Mouse (Mus musculus) telencephalon, adult 2 months (tissue): ENCODE data around the gene Akr1c19.
"Not testable (repeated sequence)": the region's sequence is repeated elsewhere in the genome, so short reads cannot be mapped to it uniquely, and the experiment has no call there.

ENCODE experiments used
- DNase-seq: peaks from one replicate; pipeline ENCODE4 v3.0.0-alpha.2; 2011; ENCODE audit warnings: low read depth, low spot score

Akr1c19 gene

DNA sequence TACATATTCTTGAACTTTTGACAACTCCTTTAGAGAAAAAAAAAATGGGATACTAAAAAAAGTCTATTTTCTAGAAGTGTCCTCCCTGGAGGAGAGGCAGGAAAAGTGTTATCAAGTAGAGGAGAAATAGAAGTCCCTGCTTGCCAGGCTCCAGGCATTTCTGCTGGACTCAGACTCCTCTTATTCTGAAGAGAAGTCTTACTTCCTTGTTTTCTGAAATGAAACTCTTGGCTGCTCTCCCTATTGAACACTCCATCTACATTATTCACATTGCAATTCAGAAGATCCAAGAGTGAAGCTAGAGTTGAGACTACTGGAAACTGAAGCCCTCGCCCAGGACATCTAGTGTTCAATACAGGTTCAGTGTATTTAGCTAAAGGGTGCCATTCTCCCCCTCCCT lies at the start of gene Akr1c19:
Gene Akr1c19 (plus strand): TSS at position 260 of the 400 bp plus-strand sequence.
- DNase-seq = no peak

DNA sequence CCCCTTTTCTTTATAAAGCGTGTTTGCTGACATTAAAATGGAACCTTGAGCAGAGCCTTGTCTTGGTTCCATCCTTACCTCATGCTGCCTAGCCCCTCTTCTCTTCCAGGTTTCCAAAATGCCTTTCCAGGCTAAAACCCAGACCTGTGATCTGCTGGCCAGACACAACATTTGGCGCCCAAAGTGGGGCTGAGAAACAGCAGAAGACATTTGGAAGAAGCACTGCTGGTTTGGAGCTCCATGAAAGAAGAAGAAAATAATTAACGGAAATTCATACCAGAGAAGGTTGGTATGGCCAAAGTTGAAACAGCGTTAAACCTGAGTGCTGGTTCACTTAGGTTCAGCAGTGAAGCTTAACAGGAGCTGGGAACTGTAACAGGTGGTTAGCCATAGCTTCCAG lies 47.2 kb upstream of the Akr1c19 start:
- DNase-seq = not testable (repeated sequence)

DNA sequence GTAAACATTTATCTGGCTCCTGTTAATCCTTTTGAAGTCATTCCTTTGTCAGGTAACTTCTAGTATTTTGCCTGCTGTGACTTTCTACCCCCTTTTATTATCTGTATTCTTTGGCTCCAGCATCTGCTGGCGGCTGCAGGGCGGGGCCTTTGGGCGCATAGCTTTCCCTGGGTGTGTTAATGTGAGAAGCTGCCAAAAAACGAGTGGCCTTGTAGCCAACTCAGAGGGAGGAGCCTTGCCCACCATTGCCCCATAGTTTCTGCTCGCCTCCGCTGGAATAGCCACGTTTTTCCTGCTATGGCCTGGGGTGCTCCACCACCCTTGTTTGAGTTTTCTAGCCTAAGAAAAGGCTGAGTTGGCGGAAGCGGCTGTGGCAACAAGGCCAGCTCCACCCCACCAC lies 45.4 kb upstream of the Akr1c19 start:
- no peak for DNase-seq

DNA sequence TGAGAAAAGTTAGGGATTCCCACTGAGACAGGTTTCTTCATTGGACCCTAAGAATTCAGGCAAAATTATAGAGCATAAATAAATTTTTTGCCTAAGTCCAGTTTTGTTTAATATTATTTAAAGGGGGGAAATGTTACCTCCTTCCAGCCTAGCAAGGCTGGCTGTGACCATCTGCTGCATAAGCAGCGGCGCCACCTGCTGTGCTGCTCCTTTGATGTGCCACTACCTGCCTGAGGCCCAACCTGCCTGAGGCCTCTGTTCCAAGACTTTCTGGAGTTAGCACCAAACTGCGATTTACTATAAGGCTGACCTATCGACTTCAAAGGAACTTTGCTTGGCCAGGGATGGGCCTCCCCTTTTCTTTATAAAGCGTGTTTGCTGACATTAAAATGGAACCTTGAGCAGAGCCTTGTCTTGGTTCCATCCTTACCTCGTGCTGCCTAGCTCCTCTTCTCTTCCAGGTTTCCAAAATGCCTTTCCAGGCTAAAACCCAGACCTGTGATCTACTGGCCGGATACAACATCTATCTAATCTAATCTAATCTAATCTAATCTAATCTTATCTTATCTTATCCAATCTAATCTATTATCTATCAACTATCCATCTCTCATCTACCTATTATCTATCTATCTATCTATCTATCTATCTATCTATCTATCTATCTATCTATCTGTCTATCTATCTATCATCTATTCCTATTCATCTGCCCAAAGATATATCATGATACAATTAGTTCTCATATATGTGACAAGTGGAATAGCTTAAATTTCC lies 41.7 kb upstream of the Akr1c19 start:
- DNase-seq = not testable (repeated sequence)

DNA sequence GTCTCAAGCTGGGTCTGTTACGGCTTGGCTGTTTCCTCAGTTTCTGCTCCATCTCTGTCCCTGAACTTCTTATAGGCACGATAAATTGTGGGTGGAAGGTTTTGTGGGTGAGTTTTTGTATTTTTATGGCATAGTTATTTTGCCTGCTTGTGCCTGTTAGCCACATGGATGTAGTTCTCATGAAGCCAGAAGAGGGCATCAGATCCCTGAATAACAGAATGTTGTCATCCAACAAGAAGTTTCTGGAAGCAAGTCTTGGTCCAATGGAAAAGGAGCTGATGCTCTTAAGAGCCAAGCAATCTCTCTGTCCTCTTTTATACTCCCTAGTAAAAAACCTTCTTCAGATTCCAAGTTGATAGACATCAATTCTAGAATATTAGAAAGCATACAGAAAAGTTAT lies 40.3 kb upstream of the Akr1c19 start:
- DNase-seq = peak; percentile 2

DNA sequence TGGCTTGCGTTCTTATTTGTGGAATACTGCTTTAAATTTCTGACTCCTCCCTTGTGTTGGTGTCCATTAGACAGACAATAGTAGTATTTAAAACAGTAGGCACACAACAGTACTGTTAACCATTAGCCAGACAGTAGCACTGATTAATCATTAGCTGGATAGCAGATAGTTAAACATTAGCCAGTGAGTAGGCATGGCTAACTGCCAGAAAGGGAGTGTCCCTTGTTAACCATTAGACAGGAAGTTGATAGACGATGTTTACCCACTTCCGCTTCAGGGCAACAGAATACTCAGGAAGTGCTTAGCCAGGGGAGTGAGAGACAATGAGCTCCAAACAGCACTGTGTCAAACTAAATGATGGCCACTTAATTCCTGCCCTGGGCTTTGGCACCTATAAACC lies 37.6 kb upstream of the Akr1c19 start, which contains the start of gene Akr1c13:
Gene Akr1c13 (plus strand): TSS at position 247 of the 400 bp plus-strand sequence.
- no peak for DNase-seq

DNA sequence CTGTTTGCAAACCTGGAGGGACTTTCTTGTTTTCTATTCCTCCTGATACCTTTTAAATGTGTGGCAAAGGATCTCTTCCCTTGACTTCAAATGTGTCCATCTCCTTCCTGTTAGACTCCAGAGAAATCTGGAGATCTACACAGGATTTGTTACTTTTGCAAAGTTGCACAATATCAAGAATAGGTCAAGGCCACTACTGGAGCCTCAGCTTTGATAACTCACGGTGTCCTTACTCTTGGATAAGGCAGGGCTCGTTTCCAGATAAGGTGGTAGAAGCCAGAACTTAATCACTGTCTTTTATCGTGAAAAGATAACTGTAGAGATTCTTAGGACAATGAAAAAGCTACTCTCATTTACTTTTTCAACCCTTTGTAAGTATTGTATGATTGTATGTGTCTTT lies 36.0 kb upstream of the Akr1c19 start:
- DNase-seq = no peak

DNA sequence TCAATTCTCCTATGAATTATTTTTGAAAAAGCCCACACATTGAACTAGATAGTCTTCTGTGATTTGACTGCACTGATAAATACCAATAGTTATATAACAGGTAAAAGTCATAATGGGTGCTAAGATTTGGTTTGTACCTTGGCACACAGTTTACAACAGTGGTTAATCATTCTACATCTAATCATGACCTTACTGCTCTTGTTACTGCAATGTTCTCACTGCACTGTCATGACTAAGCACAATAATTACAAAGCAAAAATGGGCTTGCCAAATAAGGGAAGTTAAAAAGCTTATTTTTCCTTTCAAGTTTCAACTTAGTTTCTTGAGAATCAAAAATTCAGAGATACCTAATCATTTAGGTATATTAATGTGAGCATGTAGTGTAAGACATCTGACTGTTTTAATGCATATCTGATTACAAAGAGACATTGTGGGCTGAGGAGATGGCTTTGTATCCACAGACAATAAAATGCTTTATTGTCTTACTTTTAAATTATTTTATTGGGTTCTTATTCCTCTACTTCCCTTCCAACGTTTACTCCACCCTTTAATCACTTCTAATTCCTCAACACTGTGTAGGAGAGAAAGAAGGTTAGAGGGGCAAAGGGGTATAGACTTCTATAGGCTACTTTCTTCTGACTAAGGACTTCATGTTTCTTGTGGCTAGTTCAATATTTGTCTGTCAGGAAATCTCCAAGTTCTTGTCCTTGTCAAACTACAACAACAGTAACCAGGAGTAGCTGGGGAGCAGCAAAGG lies 22.2 kb upstream of the Akr1c19 start:
- no peak for DNase-seq

DNA sequence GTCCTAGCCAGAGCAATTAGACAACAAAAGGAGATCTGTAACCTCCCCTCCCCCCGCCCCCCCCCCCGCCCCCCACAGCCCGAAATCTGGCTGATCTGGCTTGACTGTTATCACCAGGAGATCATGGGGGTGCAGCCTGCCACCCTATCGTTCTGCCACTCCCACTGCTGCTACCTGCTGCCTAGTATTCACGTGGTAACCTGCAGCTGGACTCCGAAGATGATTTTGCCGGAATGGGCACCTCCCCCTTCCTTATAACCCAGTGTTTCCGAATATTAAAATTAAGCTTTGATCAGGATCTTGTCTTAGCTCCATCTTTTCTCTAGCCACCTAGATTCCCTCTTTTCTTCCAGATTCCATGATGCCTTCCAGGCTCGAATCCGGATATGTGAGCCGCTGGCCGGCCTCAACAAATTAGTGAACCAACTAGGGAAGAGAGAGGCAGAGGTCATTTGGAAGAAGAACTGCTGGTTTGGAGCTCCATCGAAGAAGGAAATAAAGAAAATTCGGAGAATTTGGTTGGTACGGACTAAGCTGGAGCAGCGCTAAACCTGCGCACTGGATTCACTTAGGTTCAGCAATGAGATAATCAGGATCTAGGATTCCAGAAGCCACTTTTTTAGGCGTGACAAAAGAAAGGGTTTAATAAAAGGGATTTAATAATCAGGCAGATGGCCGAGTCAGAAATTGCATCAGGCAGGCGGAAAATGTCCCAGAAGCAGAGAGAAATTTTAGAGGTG lies 16.8 kb upstream of the Akr1c19 start:
- DNase-seq = no peak

DNA sequence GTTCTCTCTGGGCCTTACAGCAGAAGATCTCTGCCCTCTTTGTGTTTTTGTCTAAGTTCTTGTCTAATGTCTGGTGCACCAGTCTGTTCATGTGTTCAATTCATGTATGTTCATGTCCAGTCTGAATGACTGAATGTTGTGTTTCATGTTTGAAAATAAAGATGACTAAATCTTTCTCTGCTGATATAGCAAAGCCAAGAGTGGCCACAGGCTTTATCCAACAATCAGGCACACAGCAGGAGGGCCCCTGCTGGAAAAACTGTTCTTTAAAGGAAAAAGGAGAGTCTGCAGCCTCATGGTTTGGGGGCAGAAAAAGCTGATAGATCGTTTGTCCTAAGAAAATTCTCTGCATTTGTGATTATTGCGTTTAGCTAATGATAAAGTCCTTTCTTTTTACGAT lies 16.2 kb upstream of the Akr1c19 start:
- no peak for DNase-seq

DNA sequence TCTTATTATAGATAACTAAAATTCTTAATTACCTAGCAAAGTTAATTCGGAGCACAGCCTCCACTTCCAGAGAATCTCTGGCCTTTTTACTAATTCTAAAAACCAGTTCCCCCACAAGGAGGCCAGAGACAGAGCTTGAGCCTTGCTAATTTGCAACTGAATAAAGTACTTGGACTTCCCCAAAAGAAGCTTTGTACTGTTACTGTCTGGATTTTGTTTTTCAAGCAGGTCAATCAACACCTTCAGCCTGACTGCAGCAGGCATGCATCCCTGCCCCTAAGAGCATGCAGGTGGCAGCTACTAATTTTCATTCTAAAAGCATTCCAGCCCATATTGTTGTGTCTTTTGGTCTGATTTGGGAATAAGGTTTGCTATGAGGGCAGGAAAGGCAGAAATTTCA lies 13.0 kb upstream of the Akr1c19 start:
- not testable (repeated sequence) for DNase-seq

DNA sequence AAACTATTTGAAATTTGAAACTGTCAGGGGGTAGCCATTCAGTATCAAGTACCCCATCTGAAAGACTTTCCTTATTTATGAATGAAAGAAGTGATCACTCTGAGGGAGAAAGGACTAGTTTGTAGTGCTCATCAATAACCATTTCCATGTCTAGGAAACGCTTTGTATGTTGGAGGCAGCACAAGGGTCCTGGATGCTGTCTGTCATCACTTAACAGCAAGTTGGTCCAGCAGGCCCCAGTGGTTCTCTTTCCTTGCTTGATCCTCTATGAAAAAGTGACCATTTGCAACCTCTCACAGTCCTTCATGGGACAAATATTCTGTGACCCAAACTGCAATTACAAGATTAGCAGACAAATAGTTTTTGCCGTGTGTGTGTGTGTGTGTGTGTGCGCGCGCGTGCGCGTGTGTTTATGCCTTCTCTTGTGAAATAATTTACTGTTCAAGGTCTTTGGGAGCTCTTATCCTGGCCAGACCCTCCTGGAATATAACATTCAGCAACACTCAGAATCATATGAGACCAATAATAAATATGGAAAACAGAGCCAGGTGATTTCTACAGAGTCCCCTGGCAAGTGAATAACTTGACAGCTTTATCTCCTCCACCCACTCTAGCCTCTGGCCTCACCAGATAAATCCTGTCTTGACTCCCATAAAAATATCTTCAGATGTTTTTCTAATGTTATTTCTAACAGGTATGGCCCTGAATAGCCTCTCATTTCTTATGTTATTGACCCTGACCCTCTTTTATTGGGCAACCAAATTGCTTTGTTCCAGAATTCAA lies 2.5 kb downstream of the Akr1c19 start:
- DNase-seq = no peak

DNA sequence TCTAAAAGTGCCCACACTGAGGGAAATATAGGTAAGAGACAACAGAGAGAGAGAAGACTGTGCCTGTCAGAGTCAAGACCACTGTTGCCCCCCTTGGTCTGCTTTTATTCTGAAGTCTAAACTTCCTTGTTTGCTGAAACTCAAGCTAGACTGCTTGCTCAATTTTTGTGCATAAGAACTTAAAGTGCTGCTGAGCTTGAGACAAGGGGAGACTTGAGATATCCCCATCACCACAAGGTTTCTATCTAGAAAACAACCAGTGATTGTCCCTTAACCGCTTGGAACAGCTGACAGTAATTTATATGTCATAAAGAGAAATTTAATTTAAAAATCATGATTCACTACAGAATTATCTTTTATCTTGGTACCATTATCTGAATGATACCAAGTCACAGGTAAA lies 4.6 kb downstream of the Akr1c19 start:
- DNase-seq = no peak

DNA sequence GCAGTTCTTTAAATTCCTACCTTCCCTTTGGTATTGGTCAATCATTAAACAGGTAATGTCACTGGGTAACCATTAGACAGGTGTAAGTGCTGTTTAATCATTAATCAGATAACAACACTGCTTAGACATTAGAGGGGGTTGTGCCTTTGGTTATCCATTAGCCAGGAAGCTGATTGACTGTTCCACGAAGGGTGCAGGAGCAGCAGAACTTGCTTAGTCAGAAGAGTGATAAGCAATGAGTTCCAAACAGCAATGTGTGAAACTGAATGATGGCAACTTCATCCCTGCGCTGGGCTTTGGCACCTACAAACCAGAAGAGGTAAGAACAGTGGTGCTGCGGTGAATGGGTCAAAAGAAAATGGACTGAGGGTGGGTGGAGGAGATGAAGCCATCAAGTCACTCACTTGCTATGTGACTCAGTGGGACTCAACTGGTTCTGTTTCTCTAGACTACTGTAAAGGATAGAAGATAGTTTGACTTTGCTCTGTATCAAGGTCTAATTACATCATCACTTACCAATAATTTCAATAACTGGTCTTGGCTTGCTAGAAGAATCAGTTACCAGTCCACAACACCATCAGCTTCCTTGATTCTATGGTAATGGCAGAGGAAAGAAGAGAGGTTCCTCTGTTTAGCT lies 5.2 kb downstream of the Akr1c19 start:
- DNase-seq = no peak

DNA sequence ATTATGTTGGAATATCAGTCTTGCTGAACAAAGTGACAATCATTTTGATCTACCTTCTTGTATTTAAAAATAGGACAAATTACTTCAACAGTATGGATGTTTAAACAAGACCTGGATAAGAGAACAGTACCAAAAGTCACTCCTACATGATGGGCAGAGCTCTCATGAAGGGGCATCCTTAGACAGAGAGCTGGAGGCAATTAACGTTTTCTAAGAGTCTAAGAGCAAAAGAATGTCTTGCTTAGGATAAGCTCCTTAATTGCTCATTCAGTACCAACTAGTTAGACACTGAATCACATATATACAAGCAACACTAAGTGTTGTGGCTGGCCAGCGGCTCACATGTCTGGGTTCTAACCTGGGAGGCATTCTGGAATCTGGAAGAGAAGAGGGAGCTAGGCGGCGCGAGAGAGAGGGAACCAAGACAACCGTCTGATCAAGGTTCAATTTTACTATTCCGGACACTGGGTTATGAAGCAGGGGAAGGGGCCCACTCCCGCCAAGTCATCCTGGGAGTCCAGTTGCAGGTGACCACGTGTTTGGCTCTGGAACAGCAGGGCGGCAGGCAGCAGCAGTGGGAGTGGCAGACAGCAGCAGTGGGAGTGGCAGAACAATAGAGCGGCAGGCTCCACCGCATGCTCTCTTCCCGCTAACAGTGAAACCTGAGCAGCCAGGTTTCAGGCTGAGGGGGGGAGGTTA lies 16.5 kb downstream of the Akr1c19 start:
- no peak for DNase-seq

DNA sequence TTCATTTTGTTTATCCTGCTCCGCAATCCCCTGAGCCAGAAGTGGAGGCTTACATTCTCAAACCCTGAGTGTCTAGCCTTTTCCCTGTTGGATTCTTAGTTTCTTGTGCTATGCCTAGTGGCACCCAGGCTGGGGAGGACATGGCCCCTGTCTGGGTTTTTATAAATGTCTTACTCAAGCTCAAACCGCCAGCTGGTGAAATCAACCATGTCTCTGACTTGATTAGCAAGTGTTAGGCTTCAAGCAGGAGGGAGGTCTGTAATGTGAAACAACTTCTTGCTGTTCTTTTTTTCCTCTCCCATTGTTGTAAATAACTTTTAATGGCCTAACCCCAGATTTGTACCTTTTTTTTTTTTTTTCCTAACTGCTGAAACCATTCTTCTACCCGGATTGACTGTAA lies 20.8 kb downstream of the Akr1c19 start:
- no peak for DNase-seq

DNA sequence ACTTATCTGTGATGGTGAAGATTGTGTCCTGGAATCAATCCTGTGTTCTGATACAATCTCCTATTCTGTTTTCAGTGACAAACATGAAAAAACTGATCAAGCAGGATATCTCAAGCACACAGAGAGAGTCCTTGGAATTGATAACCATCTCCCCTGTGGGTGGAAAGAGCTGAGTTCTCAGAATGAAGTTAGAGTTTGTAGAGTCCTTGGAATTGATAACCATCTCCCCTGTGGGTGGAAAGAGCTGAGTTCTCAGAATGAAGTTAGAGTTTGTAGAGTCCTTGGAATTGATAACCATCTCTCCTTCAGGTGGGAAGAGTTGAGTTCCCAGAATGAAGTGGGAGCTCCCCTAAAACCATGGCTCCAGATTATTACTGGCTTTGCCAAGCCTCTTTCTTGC lies 28.4 kb downstream of the Akr1c19 start:
- DNase-seq = not testable (repeated sequence)

DNA sequence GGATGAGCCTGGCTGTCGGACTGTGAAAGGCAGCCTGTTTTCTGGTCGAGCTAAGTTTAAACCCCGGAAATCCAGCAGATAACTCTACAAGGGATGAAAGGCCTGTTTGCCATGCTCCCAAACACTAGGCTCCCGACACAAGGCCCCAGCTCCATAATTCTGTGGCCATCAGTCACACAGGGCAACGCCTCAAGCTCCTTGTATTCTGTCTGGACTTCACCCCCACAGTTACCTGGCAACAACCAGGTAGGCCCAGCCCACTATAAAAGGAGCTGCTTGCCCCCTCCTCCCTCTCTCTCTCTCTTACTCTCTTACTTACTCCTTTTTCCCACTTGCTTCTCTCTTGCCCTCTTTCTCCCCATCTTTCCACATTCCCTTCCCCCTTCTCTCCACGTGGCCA lies 28.8 kb downstream of the Akr1c19 start:
- no peak for DNase-seq

DNA sequence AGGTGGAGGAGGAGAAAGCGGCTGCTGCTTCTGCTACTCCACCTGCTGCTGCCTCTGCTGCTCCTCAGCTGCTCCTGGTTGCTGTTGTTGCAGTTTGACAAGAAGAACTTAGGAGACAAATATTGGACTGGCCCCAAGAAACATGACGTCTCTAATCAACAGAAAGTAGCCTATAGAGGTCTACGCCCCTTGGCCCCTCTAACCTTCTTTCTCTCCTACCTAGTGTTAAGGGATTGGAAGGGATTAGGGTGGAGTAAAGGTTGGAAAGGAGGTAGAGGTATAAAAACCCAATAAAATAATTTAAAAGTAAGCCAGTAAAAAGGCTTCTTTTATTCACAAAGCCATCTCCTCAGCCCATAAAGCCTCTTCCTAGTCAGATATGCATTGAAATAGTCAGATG lies 36.1 kb downstream of the Akr1c19 start:
- no peak for DNase-seq

DNA sequence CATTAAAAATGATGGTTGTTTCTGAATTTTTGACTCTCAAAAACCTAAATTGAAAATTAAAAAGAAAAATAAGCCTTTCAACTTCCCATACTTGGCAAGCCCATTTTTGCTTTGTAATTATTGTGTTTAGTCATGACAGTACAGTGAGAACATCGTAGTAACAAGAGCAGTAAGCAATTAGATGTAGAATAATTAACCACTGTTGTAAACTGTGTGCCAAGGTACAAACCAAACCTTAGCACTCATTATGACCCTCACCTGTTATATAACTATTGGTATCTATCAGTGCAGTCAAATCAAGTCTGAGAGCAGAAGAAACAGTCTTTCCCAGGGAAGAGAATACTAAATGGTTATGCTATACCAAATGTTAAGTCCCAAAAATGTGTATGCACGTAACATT lies 36.5 kb downstream of the Akr1c19 start:
- no peak for DNase-seq
